Mouse (Mus musculus): ENCODE data around the gene Gm20532. TPM values are rescaled to one million over a fixed set of nuclear protein-coding genes. Genes with fewer than 3 reads are reported as not detected.

Gm20532 gene
- polyA plus RNA-seq, 1 experiment from 2014 or later, result 0.22 TPM

DNA sequence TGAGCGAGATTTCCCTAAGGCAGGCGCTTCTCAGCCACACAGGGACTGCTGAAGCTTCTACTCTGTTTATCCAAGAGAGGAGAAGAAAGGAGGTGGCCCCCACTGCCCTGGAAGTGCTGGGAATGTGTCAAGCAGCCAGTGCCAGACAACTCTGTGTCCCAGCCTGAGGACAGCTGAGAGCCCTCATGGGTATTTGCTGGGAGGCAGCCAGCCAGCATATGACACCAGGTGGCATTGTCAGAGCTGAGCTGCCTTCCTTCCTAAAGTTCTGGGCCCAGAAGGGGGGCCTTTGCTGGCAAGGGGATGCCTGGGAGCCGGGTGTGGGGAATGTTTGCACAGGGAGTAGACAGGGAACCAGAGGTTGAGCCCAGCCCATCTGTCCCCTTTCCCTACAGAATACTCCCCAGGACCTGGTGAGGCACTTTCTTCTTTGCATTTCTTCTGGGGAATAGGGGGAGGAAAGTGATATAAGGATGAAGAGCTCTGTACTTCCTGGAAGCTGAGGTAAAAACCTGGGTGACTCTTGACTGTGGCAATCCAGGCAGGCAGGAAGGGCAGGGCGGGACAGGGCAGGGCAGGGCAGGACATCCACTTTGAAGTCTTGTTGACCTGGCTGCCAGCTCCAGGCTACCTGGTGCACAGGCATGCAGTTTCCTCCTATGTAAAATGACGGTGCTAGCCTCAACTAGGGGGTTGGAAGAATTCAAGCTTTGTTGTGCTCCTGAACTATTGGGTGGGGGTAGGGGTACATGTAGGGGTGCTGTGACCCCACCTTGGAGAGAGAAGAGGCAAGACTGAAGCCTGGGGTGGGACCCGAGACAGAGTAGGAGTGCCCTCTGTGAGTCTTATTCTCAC lies 20.8 kb downstream of the Gm20532 start:
- Histone ChIP-seq H3K79me2 (ENCODE audit: inconsistent target) (peaks cover 12% of the 10 kb centered on the region; the same call in 1 of the 2 replicates), H3K27ac (no peak overlapping the region), H3K4me3 (ENCODE audit: inconsistent target) (no peak overlapping the region), H3K36me3 (ENCODE audit: inconsistent target) (no peaks in the 10 kb centered on the region)
- 58% methylated on average over 6 of the region's 6 CpGs for WGBS (ENCODE audit: missing documents)

DNA sequence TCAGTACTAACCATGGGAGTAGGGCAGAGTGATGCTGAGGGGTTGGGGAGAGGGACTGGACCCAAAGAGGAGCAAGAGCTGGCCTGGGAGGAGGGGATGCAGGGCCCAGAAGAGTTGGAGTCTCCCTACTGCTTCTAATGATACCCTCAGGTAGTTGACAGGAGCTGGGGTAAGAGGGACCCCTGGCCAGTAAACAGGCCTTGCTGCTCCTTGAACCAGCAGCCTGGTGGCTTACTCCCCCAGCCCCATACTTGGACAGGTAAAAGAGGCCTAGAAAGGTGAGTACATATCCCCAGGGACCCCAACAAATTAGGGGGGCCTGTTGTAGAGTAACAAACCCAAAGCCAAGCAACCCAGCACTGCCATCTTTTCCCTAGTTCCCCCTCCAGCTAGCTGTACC lies 22.3 kb downstream of the Gm20532 start:
- Histone ChIP-seq H3K79me2 (ENCODE audit: inconsistent target) (no peaks in the 10 kb centered on the region), H3K4me3 (ENCODE audit: inconsistent target) (no peak overlapping the region), H3K36me3 (ENCODE audit: inconsistent target) (no peaks in the 10 kb centered on the region), H3K27ac (no peak overlapping the region)

GRCm38 (mm10) chr2:26609261-26609661 lies 22.8 kb downstream of the Gm20532 start:
- Histone ChIP-seq H3K79me2 (ENCODE audit: inconsistent target) (no peaks in the 10 kb centered on the region), H3K27ac (no peak overlapping the region), H3K4me3 (ENCODE audit: inconsistent target) (no peak overlapping the region), H3K36me3 (ENCODE audit: inconsistent target) (no peaks in the 10 kb centered on the region)

- Histone ChIP-seq H3K36me3 (ENCODE audit: inconsistent target) (no peaks in the 10 kb centered on the region), H3K79me2 (ENCODE audit: inconsistent target) (no peaks in the 10 kb centered on the region), H3K27ac (no peak overlapping the region), H3K4me3 (ENCODE audit: inconsistent target) (no peak overlapping the region)
- WGBS (ENCODE audit: missing documents), result 96% methylated on average over 3 of the region's 3 CpGs
These were observed 24.1 kb downstream of the Gm20532 start for GRCm38 (mm10) chr2:26610526-26610925.

- Histone ChIP-seq H3K79me2 (ENCODE audit: inconsistent target) (no peaks in the 10 kb centered on the region), H3K36me3 (ENCODE audit: inconsistent target) (no peaks in the 10 kb centered on the region), H3K4me3 (ENCODE audit: inconsistent target) (no peak overlapping the region), H3K27ac (no peak overlapping the region)
These were observed 24.6 kb downstream of the Gm20532 start for GRCm38 (mm10) chr2:26611054-26611453.

DNA sequence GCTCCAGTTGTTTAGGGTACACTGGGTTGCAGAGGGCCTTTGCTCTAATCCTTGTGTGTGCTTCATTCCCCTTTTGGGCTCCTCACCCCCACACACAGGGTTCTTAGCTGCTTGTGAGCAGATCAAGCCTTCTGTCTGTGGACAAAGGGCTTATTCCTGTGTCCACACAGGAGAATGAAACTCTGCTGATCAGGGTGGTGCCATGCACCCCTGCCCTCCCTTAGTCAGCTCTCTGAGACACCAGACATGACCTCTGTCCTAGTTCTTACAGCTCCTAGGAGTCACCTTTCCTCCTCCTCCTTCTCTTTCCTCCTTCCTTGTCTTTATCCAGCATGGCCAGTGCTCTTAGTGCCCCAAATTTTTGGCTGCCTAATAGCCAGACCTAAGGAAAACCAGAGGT lies 25.5 kb downstream of the Gm20532 start:
- no peaks in the 10 kb centered on the region for H3K79me2 ChIP-seq (ENCODE audit: inconsistent target)
- H3K4me3 ChIP-seq (ENCODE audit: inconsistent target), result no peak overlapping the region
- no peaks in the 10 kb centered on the region for H3K36me3 ChIP-seq (ENCODE audit: inconsistent target)
- no peak overlapping the region for H3K27ac ChIP-seq

DNA sequence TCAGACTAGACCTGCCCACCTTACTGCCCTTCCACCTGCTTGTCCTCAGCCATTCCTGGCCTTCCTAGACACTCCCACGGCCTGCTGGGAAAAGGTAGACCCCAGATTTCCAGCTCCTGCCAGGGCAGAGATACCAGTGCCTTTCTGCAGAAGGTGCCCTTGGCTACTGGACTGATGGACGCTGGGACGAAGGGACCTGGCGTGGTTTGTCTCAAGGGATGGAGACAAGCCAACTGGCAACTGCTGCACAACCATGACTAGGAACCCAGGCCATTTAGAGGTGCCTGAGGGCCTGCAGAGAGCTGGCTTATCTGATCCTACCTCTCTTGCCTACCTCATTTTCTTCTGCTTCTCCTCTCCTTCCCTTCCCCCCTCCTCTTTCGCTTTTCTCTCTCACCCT lies 28.5 kb downstream of the Gm20532 start:
- WGBS (ENCODE audit: missing documents), result 80% methylated on average over 5 of the region's 5 CpGs
- H3K27ac ChIP-seq, result no peak overlapping the region
- H3K4me3 ChIP-seq (ENCODE audit: inconsistent target), result no peak overlapping the region
- H3K79me2 ChIP-seq (ENCODE audit: inconsistent target), result no peaks in the 10 kb centered on the region
- no peaks in the 10 kb centered on the region for H3K36me3 ChIP-seq (ENCODE audit: inconsistent target)

GRCm38 (mm10) chr2:26615459-26616124 lies 29.2 kb downstream of the Gm20532 start:
- Histone ChIP-seq H3K79me2 (ENCODE audit: inconsistent target) (no peaks in the 10 kb centered on the region), H3K36me3 (ENCODE audit: inconsistent target) (no peaks in the 10 kb centered on the region), H3K27ac (no peak overlapping the region), H3K4me3 (ENCODE audit: inconsistent target) (no peak overlapping the region)
- 91% methylated on average over 4 of the region's 4 CpGs for WGBS (ENCODE audit: missing documents)

GRCm38 (mm10) chr2:26617331-26617730 lies 30.9 kb downstream of the Gm20532 start:
- Histone ChIP-seq H3K27ac (no peak overlapping the region), H3K79me2 (ENCODE audit: inconsistent target) (no peaks in the 10 kb centered on the region), H3K36me3 (ENCODE audit: inconsistent target) (no peaks in the 10 kb centered on the region), H3K4me3 (ENCODE audit: inconsistent target) (no peak overlapping the region)
- WGBS (ENCODE audit: missing documents), result 81% methylated on average over 6 of the region's 6 CpGs

DNA sequence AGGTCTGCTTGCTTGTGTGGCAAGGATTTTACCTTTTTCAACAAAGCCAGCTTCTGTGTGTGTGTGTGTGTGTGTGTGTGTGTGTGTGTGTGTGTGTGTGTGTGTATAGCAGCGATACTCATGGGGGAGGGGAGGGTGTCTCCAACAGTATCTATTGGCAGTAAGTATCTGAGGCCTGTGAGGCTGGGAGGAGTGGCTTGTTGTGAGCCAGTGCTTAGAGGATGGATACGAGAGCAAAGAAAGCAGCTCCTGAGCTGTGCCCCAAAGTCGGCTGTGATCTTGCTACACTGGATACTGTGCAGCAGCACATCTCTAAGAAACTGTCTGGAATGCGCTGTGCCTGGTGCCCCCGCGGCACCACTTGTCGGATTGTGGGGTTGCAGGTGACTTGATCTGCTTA lies 31.5 kb downstream of the Gm20532 start:
- H3K4me3 ChIP-seq (ENCODE audit: inconsistent target), result no peak overlapping the region
- WGBS (ENCODE audit: missing documents), result 91% methylated on average over 7 of the region's 7 CpGs
- no peaks in the 10 kb centered on the region for H3K36me3 ChIP-seq (ENCODE audit: inconsistent target)
- no peak overlapping the region for H3K27ac ChIP-seq
- H3K79me2 ChIP-seq (ENCODE audit: inconsistent target), result no peaks in the 10 kb centered on the region

- H3K27ac ChIP-seq, result no peak overlapping the region
- whole genome bisulfite sequencing (ENCODE audit: missing documents), result 93% methylated on average over 2 of the region's 2 CpGs
- no peaks in the 10 kb centered on the region for H3K36me3 ChIP-seq (ENCODE audit: inconsistent target)
- no peaks in the 10 kb centered on the region for H3K79me2 ChIP-seq (ENCODE audit: inconsistent target)
- H3K4me3 ChIP-seq (ENCODE audit: inconsistent target), result no peak overlapping the region
These were observed 34.8 kb downstream of the Gm20532 start for GRCm38 (mm10) chr2:26621246-26621645.

- Histone ChIP-seq H3K79me2 (ENCODE audit: inconsistent target) (no peaks in the 10 kb centered on the region), H3K36me3 (ENCODE audit: inconsistent target) (no peaks in the 10 kb centered on the region), H3K4me3 (ENCODE audit: inconsistent target) (no peak overlapping the region), H3K27ac (no peak overlapping the region)
- WGBS (ENCODE audit: missing documents), result 29% methylated on average over 5 of the region's 5 CpGs
These were observed 36.5 kb downstream of the Gm20532 start for GRCm38 (mm10) chr2:26622984-26623383.

GRCm38 (mm10) chr2:26625419-26625818 lies 39.0 kb downstream of the Gm20532 start:
- Histone ChIP-seq H3K4me3 (ENCODE audit: inconsistent target) (no peak overlapping the region), H3K36me3 (ENCODE audit: inconsistent target) (no peaks in the 10 kb centered on the region), H3K79me2 (ENCODE audit: inconsistent target) (no peaks in the 10 kb centered on the region), H3K27ac (no peak overlapping the region)
- WGBS (ENCODE audit: missing documents), result 49% methylated on average over 3 of the region's 3 CpGs

DNA sequence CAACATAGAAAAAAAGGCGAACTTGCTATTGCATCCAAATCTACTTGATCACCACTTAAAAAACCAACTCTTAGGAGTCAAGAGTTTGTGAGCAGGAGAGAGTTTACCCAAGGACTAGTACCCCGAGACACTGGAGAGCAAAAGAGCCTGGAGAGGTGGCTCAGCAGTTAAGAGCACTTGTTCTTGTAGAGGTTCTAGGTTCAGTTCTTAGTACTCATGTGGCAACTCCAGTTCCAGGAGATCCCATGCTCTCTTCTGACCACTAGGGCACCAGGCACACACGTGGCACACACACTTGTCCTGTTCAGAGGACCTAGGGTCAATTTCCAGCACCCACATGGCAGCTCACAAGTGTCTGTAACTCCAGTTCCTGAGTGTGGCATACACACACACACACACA lies 39.6 kb downstream of the Gm20532 start:
- Histone ChIP-seq H3K27ac (no peak overlapping the region), H3K4me3 (ENCODE audit: inconsistent target) (no peak overlapping the region), H3K79me2 (ENCODE audit: inconsistent target) (no peaks in the 10 kb centered on the region), H3K36me3 (ENCODE audit: inconsistent target) (no peaks in the 10 kb centered on the region)
- WGBS (ENCODE audit: missing documents), result 65% methylated on average over 3 of the region's 3 CpGs

- Histone ChIP-seq H3K36me3 (ENCODE audit: inconsistent target) (no peaks in the 10 kb centered on the region), H3K79me2 (ENCODE audit: inconsistent target) (no peaks in the 10 kb centered on the region), H3K4me3 (ENCODE audit: inconsistent target) (no peak within 1 kb of the TSS), H3K27ac (no peak within 1 kb of the TSS)
- WGBS (ENCODE audit: missing documents), result 1% methylated on average over 70 of the region's 70 CpGs
These were observed 41.7 kb downstream of the Gm20532 start, which contains the start of gene Fam69b for GRCm38 (mm10) chr2:26627921-26628739. Fam69b (plus strand) TSS chr2:26628457.

Measured in macrophage (primary cell).